Comparison of ENCODE assay signal across 17 mouse cellular contexts in genomic region chr12:87091916-87092315, GRCm38 (mm10). TPM values are rescaled to one million over a fixed set of nuclear protein-coding genes. Genes with fewer than 3 reads are reported as not detected.
"Had no signal": no experiment of that assay in that cellular context is flagged by ENCODE, and none has a peak within 500 bp of the region (broad histone marks: within the 10 kb centered on the region; RNA-seq: fewer than 3 reads in every experiment).

No protein-coding gene starts in this region.

- H3K4me2 ChIP-seq: limb, embryonic 12.5 days; limb, embryonic 15.5 days; liver, embryonic 11.5 days; lung, embryonic 14.5 days; midbrain, embryonic 13.5 days had no signal

- H3K27me3 ChIP-seq: limb, embryonic 12.5 days; limb, embryonic 15.5 days; midbrain, embryonic 13.5 days had no signal

- H3K4me3 ChIP-seq: limb, embryonic 12.5 days; limb, embryonic 15.5 days; midbrain, embryonic 13.5 days had no signal

- H3K9ac ChIP-seq: limb, embryonic 12.5 days; limb, embryonic 15.5 days; liver, embryonic 14.5 days; liver, postnatal 0 days; lung, embryonic 14.5 days; midbrain, embryonic 13.5 days had no signal

- DNase-seq: kidney, adult 2 months; kidney, postnatal 25 days; layer of hippocampus, postnatal 36 days; left cerebral cortex, postnatal 4 days; liver, postnatal 0 days; lung, embryonic 14.5 days had no signal

- H3K27ac ChIP-seq: kidney, postnatal 0 days; limb, embryonic 12.5 days; limb, embryonic 15.5 days; liver, embryonic 14.5 days; macrophage; midbrain, embryonic 13.5 days; stomach, postnatal 0 days had no signal

- H3K4me1 ChIP-seq: limb, embryonic 12.5 days; limb, embryonic 15.5 days; midbrain, embryonic 13.5 days had no signal

- H3K36me3 ChIP-seq: limb, embryonic 12.5 days; limb, embryonic 15.5 days had no signal

- H3K9me3 ChIP-seq: limb, embryonic 12.5 days; limb, embryonic 15.5 days; midbrain, embryonic 13.5 days had no signal

- ATAC-seq: intestine, postnatal 0 days; liver, postnatal 0 days; lung, postnatal 0 days; midbrain, embryonic 13.5 days had no signal

RNA-seq across cellular contexts. Expression of gene Ngb, which starts 10.4 kb away (rescaled TPM):
- total RNA-seq: megakaryocyte, adult 5-6 weeks had no signal
- polyA plus RNA-seq: liver, embryonic 11.5 days; liver, postnatal 0 days had no signal
